Mouse (Mus musculus): ENCODE data around the gene Fto.

DNA sequence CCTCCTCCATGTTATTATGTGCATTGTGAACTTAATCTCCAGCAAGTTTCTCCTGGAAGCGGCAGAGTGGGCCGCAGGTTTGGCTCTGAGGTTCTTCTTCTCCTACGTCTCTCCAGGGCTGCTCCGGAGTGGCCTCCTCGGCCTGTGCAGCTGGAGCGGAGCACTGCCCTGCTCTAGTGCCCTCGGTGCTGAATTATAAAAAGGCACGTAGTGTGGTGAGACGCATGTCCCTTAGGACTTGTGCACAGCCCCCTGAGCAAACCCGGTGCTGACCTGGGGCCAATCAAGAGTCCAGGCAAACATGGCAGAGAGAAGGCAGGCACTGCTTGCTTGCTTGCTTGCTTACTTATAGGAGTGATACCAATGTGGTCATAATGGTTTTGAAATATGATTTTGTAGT lies 164.1 kb downstream of the Fto start:
- no peak for TF ChIP-seq CTCF (IDR thresholded peaks at IDR 0.05; ENCODE audit: borderline replicate concordance, insufficient read depth, low read depth, low read length)
- TF ChIP-seq POLR2A (IDR thresholded peaks at IDR 0.05; ENCODE audit: borderline replicate concordance, insufficient read depth, low read length), result no peak
